Comparison of ENCODE assay signal across 21 mouse cellular contexts in the genomic region with DNA sequence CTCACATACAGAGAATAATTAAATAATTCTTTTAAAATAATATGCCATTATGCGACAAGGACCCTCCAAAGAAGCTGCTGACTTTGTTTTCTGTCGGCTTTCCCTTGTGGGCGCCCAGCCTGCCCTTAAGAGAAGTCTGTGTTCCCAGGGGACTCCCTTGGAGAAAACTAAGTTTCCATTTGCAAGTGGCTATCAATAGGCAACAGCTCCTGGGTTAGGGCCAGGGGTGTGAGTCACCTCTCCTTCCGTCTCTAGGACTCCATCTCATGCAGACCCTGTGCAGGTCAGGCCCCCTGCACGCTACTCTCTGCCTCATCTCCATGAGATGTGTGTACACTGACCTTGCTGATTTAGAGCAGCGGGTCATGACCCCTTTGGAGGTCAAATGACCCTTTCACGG. TPM values are rescaled to one million over a fixed set of nuclear protein-coding genes. Genes with fewer than 3 reads are reported as not detected.
DNase-seq lines count a peak whose midpoint lies in the region; ATAC-seq lines count a peak whose summit lies in the region.
"Had no signal": no experiment of that assay in that cellular context is flagged by ENCODE, and none has a peak within 500 bp of the region (broad histone marks: within the 10 kb centered on the region; RNA-seq: fewer than 3 reads in every experiment).

No protein-coding gene starts in this region.

- H3K4me1 ChIP-seq in midbrain, embryonic 11.5 days (ENCODE audit: control insufficient read depth, insufficient read depth, low read length), result no peaks in the 10 kb centered on the region
- H3K4me1 ChIP-seq: embryonic facial prominence, embryonic 13.5 days; embryonic facial prominence, embryonic 15.5 days; forebrain, embryonic 10.5 days had no signal

- no peak overlapping the region for H3K9ac ChIP-seq in midbrain, embryonic 11.5 days (ENCODE audit: low read length)
- H3K9ac ChIP-seq: embryonic facial prominence, embryonic 13.5 days; embryonic facial prominence, embryonic 15.5 days; forebrain, embryonic 12.5 days had no signal

- no peak overlapping the region for H3K27ac ChIP-seq in midbrain, embryonic 11.5 days (ENCODE audit: low read depth, low read length)
- H3K27ac ChIP-seq: embryonic facial prominence, embryonic 13.5 days; embryonic facial prominence, embryonic 15.5 days; forebrain, embryonic 10.5 days; forebrain, embryonic 12.5 days had no signal

- WGBS in midbrain, embryonic 11.5 days, result 84% methylated on average over 7 of the region's 7 CpGs

- H3K4me3 ChIP-seq in midbrain, embryonic 11.5 days (ENCODE audit: low read depth, low read length), result no peak overlapping the region
- H3K4me3 ChIP-seq: embryonic facial prominence, embryonic 13.5 days; embryonic facial prominence, embryonic 15.5 days; erythroblast, embryonic 14.5 days; forebrain, embryonic 10.5 days; forebrain, embryonic 12.5 days had no signal

- peak; percentile 15 for DNase-seq in adrenal gland, postnatal 10 days
- no peak for DNase-seq in adrenal gland, adult 8-10 months
- DNase-seq in heart, postnatal 4 days, result peak; percentile 27
- no peak for DNase-seq in heart, adult 8-10 months (ENCODE audit: low spot score)
- peak; percentile 62 for DNase-seq in NIH3T3 (ENCODE audit: low read depth)
- no peak for DNase-seq in midbrain, embryonic 11.5 days (ENCODE audit: low spot score, missing footprints)
- DNase-seq in cerebellum, postnatal 36 days, result no peak
- DNase-seq: adrenal gland, postnatal 25 days; cerebellum, adult 11-12 months; cerebellum, adult 2 months; cerebellum, adult 9-10 months; cerebellum, postnatal 10 days; cerebellum, postnatal 25 days; embryo, embryonic 11 days had no signal

- no peaks in the 10 kb centered on the region for H3K9me3 ChIP-seq in midbrain, embryonic 11.5 days (ENCODE audit: control insufficient read depth, low read length)
- H3K9me3 ChIP-seq: embryonic facial prominence, embryonic 13.5 days; embryonic facial prominence, embryonic 15.5 days; forebrain, embryonic 10.5 days; forebrain, embryonic 12.5 days had no signal

- ATAC-seq in midbrain, embryonic 11.5 days (ENCODE audit: low FRiP score), result no peak
- ATAC-seq: forebrain, embryonic 14.5 days; forebrain, embryonic 16.5 days had no signal

- H3K4me2 ChIP-seq in midbrain, embryonic 11.5 days, result no peak overlapping the region
- H3K4me2 ChIP-seq: embryonic facial prominence, embryonic 13.5 days; embryonic facial prominence, embryonic 15.5 days; forebrain, embryonic 12.5 days had no signal

- H3K36me3 ChIP-seq in midbrain, embryonic 11.5 days (ENCODE audit: control insufficient read depth, insufficient read depth, low read length), result no peaks in the 10 kb centered on the region
- H3K36me3 ChIP-seq: forebrain, embryonic 10.5 days; forebrain, embryonic 12.5 days had no signal

- H3K27me3 ChIP-seq in midbrain, embryonic 11.5 days (ENCODE audit: control insufficient read depth, insufficient read depth, low read length), result no peaks in the 10 kb centered on the region
- H3K27me3 ChIP-seq: embryonic facial prominence, embryonic 13.5 days; embryonic facial prominence, embryonic 15.5 days; forebrain, embryonic 12.5 days had no signal

RNA-seq across cellular contexts. Expression of a gene that starts 57.5 kb away (rescaled TPM):
- 10 to 100 TPM; 15.7 to 19.7 TPM for total RNA-seq in adrenal gland, postnatal 10 days (2021)
- total RNA-seq in adrenal gland, adult 8-10 months (2022), result 10 to 100 TPM; 15.5 to 23.2 (median 19.7) TPM
- 10 to 100 TPM; 12.2 to 13.3 TPM for total RNA-seq in heart, postnatal 4 days (2021)
- total RNA-seq in heart, adult 8-10 months (2022), result 1 to 10 TPM; 6.4 to 8.6 (median 7.9) TPM
- polyA plus RNA-seq in midbrain, embryonic 11.5 days (2014; fragmentation: Nextera tagmentation; extraction: Ambion mirVana), result 35.6 and 39.4 TPM in 2 replicates

Comparison
In these comparisons a context has a peak if more than half of its experiments do, and no peak if none do; other contexts are left out.
1. DNase-seq: peak in adrenal gland, postnatal 10 days (single experiment), heart, postnatal 4 days (single experiment) and NIH3T3 (single experiment); none in adrenal gland, adult 8-10 months (single experiment), heart, adult 8-10 months (single experiment), midbrain, embryonic 11.5 days (single experiment) and cerebellum, postnatal 36 days (0 of 2).